Mouse (Mus musculus) embryo, embryonic 11.5 days (tissue): ENCODE results near the gene Col4a4.

Experiments
- DNase-seq: peaks from one replicate; pipeline ENCODE4 v3.0.0-alpha.2; 2012; ENCODE audit warnings: low read depth, low spot score

The Col4a4 gene

DNA sequence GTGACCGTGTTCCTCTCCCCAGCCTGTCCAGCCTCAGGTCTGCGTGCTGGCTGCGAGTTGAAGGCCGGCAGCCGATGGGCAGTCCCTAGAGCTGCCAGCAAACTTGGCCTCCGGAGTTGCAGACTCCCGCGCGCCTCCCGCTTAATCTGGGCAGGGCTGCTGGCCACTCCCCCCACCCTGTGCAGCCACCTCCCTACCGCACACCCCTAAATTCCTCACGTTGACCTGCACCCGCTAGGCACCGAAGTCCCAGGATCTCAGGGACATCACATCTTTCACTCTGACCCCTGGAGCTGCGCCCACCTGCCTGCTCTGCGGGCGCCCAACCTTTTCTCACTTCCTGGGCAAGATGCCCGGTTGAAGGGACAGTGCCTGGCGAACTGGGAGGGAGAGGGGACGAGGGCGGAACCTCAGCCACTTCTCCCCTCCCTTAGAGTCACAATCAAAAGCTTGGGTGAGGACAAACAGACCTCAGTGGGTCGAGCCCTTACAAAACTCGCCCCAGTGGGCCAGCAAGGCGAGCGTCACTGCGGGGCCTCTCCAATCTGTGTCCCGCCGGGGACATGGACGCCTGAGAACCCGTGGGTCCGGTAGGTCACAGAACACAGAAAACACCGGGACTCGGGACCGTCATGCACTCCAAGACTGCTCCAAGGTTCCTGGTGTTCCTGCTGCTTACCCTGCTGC, at the start of gene Col4a4, which contains the start of gene Col4a3:
Gene Col4a4, minus strand, starts transcription at position 137 of the 687 bp plus-strand sequence.
Gene Col4a3, plus strand, starts transcription at position 209 of the 687 bp plus-strand sequence.
- DNase-seq: no peak

DNA sequence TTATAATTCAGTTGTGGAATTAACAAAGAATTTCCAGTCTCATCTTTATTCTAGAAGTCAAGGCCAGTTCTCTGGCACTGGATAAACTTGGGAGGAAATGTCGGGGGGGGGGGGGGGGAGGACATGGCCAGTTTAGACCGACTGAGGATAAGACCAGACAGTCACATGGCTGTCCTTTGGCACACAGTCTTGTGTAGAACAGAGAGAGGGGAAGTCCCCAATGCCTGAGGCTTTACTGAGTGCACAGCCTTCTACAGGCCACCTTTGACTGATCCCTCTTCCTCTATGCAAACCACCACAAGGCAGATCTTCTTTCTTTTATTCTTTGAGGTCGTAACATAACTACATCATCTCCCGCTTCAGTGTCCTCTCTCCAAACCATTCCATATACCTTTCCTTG, 49.7 kb upstream of the Col4a4 start:
- DNase-seq: no peak

DNA sequence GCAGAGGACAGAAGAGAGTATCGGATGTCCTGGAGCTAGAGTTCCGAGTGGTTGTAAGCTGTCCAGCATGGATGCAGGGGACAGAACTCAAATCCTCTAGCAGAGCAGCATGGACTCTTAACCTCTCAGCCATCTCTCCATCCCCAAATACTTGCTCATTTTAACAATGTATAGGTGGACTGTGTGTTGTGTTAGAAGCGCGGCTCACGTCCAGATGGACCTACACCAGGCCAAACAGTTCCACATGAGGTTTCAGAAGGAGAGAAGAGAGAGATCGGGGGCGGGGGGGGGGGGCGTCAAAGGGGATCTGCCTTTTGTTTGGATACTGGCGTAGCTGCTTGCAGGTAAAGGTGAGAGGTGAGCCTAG, 48.6 kb upstream of the Col4a4 start:
- no peak for DNase-seq

DNA sequence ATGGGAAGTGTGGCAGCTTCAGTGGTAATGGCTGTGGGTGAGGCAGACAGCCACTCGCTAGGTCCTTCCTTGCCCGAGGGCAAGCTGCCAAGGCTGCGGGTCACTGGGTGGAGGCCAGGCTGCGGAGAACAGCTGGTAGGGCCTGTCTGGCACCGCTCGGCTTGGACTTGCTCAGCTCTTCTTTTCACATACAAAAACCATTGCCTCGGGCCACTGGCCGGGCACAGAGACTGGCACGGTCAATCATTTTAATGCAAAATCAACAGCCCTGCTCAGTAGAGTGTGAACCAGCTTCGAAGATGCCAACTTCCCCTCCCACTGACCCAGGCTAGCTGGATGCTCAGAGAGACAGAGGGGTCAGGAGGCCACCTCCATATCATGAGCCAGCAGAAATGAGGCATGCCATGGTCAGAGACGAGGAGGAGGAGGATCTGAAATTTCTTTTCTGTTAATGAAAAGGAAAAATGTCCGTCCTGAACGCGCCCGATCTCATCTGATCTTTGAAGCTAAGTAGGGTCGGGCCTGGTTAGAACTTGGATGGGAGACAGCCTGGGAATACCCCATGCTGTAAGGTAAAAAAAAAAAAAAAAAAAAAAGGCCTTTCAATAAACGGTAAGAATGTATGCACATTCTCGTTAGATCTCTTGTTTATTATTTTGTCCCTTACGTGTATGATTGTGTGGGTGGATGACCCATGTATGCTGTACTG, 48.0 kb upstream of the Col4a4 start:
- no peak for DNase-seq

GRCm38 (mm10) chr1:82631169-82631792, 44.6 kb upstream of the Col4a4 start:
- no peak for DNase-seq

- DNase-seq: no peak
These were observed 42.8 kb upstream of the Col4a4 start for GRCm38 (mm10) chr1:82629495-82629894.

GRCm38 (mm10) chr1:82627652-82628051, 41.0 kb upstream of the Col4a4 start:
- no peak for DNase-seq

DNA sequence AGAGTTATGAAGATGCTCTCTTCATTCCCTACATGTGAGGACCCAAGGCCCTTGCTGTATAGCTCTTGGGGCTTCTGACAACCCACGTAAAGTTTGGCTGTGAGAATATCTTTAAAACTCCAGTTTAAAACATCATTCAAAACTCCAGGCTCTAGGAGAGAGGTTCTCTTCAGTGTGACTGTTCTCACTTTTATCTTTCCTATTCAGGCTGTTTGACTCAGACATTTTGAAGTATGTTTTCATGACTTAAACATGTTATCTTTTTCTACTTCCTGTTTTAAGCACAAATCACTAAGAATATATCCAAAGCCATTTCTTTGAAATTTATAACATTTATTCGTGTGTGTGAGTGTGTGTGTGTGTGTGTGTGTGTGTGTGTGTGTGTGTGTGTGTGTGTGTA, 38.8 kb upstream of the Col4a4 start:
- DNase-seq: no peak

GRCm38 (mm10) chr1:82624934-82625333, 38.3 kb upstream of the Col4a4 start:
- no peak for DNase-seq

DNA sequence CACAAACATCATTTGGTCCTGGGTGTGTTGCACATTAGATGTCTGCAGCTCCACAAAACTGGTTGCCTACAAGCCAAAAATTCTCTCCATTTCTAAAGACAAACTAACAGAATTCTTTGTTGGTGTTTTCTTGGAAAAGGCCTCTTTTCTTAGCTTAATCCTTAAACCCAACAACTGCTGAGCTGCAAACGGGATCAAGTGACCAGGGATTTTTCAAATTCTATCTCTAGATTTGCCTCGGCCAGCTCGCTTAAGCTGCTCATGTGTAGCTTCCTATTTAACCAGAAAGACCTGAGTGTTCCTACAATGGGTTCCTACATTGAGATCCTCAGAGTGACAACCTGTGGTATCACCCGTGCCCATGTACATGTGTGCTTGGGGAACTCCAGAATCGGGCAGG, 33.3 kb upstream of the Col4a4 start:
- DNase-seq: no peak

- no peak for DNase-seq
These were observed 31.9 kb upstream of the Col4a4 start for GRCm38 (mm10) chr1:82618592-82618991.

GRCm38 (mm10) chr1:82618001-82618400, 31.4 kb upstream of the Col4a4 start:
- DNase-seq: no peak

DNA sequence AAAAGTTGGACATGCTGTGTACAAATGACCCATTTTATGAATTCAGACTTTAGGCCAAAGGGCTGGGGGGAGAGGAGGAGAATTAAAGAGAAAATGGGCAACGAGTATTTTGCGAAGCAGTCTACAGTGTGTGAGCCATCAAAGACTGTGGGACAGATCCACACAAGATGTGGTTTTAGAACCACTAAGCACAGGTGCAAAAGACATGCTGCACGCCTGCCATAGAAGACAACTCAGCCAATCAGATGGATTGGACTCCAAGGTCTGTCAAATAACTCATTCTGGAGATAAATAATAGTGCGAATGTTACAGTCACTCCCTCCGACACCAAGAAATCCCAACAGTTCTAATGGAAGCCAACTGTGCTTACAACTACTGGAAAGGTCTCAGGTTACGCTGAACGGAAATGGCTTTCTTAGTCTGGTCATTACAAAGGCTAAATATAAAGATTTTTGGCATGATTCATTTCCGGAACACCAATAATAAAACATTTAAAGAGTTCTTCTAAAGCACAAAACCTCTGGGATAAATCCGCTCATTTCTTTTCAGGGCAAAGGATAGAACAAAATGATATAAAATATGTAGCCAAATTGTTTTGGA, 25.5 kb upstream of the Col4a4 start:
- DNase-seq: peak; percentile 17

DNA sequence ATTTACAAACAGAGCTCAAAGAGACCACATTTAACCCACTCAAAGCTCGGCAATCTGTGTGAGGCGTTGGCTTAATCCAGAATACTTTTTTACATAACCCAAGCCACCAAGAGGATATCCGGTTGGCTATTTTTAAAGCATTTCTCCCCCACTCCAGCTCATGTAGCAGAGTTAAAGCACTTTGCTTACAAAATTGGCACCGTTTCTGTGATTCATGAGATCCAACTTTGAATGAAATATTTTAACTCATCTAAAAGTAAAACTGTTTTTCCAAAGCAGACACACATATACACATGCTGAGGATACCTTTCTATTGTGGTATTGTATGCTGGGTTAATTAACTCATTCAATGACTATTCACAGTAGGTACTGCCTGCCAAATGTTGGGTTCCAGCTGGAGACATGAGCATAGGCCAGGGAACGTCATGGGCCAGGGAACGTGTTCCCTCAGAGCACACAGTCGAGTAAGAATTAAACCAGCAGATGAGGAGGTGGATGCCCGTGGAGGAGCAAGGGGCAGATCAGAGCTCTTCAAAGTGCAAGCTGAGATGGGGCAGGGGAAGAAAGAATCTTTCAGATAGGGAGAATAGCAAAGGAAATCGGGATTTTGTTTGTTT, 22.1 kb upstream of the Col4a4 start:
- no peak for DNase-seq

- DNase-seq: no peak
These were observed 19.2 kb upstream of the Col4a4 start for GRCm38 (mm10) chr1:82605856-82606255.

GRCm38 (mm10) chr1:82605347-82605746, 18.7 kb upstream of the Col4a4 start:
- no peak for DNase-seq

- DNase-seq: no peak
These were observed 16.7 kb upstream of the Col4a4 start for GRCm38 (mm10) chr1:82603198-82603950.

DNA sequence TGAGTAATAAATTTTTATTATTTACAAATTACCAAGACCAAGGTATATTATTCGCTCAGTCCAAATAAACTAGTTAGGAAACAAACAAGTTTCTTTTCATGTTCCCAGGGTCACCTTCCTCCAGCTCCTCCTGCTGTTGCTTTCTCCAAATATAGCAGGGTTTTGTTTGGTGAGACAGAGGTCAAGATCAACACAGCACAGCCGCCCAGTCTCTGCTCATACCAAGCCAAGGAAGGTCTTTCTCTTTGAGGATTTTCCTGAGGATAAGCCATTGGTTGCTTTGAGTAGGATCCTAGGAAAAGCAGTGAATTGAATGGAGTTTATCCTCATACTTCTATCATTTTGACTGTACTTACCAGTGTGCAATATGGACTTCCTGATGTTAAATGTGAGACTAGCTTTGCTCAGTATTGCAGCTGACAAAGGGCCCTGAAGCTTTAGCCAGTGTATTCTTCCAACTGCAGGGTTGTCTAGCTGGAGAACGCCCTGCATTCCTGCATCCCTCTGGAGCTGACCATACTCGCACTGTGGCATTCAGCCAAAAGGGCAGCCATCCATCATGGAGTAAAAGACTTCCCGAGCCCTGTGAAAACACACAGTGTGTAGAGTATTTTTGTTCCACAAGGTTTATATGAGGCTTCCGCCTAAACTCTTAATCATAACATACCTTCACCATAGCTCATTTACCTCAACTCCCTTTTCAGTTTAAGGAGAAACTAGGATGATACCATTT, 10.4 kb upstream of the Col4a4 start:
- peak; percentile 35 for DNase-seq

- no peak for DNase-seq
These were observed 3.6 kb upstream of the Col4a4 start for GRCm38 (mm10) chr1:82590266-82590665.

DNA sequence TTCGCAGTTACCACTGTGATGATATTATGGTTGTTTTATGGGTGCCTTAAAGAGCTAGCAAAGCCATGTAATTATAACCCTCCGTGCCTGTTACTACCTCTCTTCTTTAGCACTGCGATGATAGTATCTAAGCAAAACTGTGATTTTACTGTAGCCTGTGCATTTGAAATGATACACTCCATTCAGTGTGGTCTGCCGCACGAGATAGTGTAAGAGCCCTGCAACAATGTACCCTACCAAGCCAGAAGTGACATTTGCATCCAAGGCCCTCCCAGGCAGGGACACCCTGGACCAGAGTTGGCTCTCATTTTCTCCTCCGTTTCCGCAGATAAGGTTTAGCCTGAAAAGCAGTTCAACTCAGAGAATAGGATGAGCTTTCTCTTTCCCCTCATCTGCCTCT, 668 bp downstream of the Col4a4 start:
- no peak for DNase-seq

DNA sequence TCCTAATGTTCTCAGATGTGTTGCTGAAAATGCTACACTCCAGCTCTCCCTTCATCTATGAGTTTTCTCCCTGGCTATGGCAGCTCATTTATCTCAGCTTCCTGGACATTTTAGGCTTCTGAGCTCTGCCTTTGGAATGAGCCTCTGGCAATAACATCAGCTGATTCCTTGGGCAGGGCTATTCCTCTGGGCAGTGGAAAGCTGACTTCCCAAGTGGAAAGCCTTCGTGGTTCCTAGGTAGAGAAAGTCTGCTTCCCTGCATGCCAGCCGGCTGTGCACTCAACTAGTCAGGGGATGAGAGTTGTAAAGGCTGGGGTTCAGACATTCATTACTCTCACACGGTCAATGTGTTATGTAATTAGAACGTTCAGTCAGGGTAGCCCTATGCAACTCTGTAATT, 8.3 kb downstream of the Col4a4 start:
- no peak for DNase-seq
